Mouse (Mus musculus) liver, embryonic 12.5 days (tissue): ENCODE measurements around the gene Ces1b. TPM values are rescaled to one million over a fixed set of nuclear protein-coding genes. Genes with fewer than 3 reads are reported as not detected.

ENCODE experiments used
- ATAC-seq: fragments of 200-750 bp; cut with Nextera tagmentation; 2 replicates; pipeline ENCODE4 v1.8.0; 2017; ENCODE audit warnings: moderate number of reproducible peaks, mild to moderate bottlenecking, moderate library complexity
- H3K27ac ChIP-seq: fragments of 300-500 bp; sonication (generic); 2 replicates; pipeline ENCODE4 v1.5.1; 2016; ENCODE audit warnings: mild to moderate bottlenecking
- H3K27me3 ChIP-seq: fragments of 300-500 bp; sonication (generic); replicated peaks from 2 replicates; pipeline ENCODE4 v1.6.1; 2016; ENCODE audit warnings: mild to moderate bottlenecking, moderate library complexity
- H3K36me3 ChIP-seq: fragments of 300-500 bp; sonication (generic); 2 replicates; pipeline ENCODE4 v1.6.1; 2016; ENCODE audit warnings: mild to moderate bottlenecking, moderate library complexity
- H3K4me1 ChIP-seq: fragments of 300-500 bp; sonication (generic); 2 replicates; pipeline ENCODE4 v1.6.1; 2016
- H3K4me2 ChIP-seq: fragments of 300-500 bp; sonication (generic); 2 replicates; pipeline ENCODE4 v1.6.1; 2016; ENCODE audit warnings: mild to moderate bottlenecking, moderate library complexity
- H3K4me3 ChIP-seq: fragments of 300-500 bp; sonication (generic); 2 replicates; pipeline ENCODE4 v1.5.1; 2016; ENCODE audit warnings: mild to moderate bottlenecking, moderate library complexity
- H3K9ac ChIP-seq: fragments of 300-500 bp; sonication (generic); 2 replicates; pipeline ENCODE4 v1.6.1; 2016; ENCODE audit warnings: mild to moderate bottlenecking, moderate library complexity
- H3K9me3 ChIP-seq: fragments of 300-500 bp; sonication (generic); replicated peaks from 2 replicates; pipeline ENCODE4 v1.6.1; 2016; ENCODE audit warnings: mild to moderate bottlenecking, moderate library complexity
- WGBS: fragments of 180-500 bp; shearing (Covaris S2); methylation state at CpG from one replicate; pipeline ENCODE4 v1.1.7; 2016; ENCODE audit not compliant: insufficient replicate concordance; 5-methylcytosine and 5-hydroxymethylcytosine counted together
- polyA plus RNA-seq: library from polyadenylated mRNA; unstranded; fragments of >200 nt; fragmentation: Nextera tagmentation; extraction: Ambion mirVana; gene quantifications from 2 replicates; pipeline ENCODE4 v1.2.1, GENCODE M21; 2016

Ces1b gene
- polyA plus RNA-seq, 1 experiment from 2014 or later, result not detected

GRCm38 (mm10) chr8:93048092-93048491, 31.7 kb downstream of the Ces1b start, which contains the start of gene Ces1a:
Gene Ces1a (minus strand): TSS chr8:93048192.
- Histone ChIP-seq H3K36me3 (no peaks in the 10 kb centered on the region), H3K27ac (no peak within 1 kb of the TSS), H3K4me3 (no peak within 1 kb of the TSS), H3K27me3 (no peaks in the 10 kb centered on the region), H3K4me2 (no peak within 1 kb of the TSS), H3K4me1 (no peaks in the 10 kb centered on the region), H3K9ac (no peak within 1 kb of the TSS), H3K9me3 (no peaks in the 10 kb centered on the region)
- WGBS, result 57% methylated on average over 3 of the region's 3 CpGs
- no peak for ATAC-seq

- 33% methylated on average over 1 of the region's 1 CpGs for WGBS
Measured at GRCm38 (mm10) chr8:93043083-93043482, 36.7 kb downstream of the Ces1b start.

DNA sequence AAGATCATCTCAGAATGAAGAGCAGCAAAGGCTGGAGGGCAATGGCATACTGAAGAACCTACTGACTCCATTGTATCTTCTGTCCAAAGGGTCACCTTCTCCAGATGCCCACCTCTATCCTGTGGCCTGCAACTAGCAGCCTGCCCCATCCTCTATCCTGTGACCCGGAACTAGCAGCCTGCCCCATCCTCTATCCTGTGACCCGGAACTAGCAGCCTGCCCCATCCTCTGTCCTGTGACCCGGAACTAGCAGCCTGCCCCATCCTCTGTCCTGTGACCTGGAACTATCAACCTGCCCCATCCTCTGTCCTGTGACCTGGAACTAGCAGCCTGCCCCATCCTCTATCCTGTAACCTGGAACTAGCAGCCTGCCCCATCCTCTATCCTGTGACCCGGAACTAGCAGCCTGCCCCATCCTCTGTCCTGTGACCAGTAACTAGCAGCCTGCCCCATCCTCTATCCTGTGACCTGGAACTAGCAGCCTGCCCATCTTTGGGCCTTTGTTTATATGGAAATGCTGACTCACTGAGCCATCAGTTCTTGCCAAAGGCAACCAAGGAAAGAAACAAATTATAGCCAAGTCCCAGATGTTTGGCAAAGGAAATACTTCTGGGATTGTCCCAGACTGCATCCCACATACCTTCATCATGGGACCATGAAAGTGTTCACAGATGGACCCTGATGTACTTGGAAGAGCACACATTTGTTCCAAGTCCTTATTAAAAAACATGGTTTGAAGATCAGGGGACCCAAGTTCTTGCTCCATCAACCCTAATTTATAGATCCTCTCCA, 38.8 kb downstream of the Ces1b start:
- no peak for ATAC-seq
- 62% methylated on average over 4 of the region's 4 CpGs for WGBS
- H3K9me3 ChIP-seq, result no peaks in the 10 kb centered on the region
- H3K9ac ChIP-seq, result no peak overlapping the region
- no peaks in the 10 kb centered on the region for H3K4me1 ChIP-seq
- H3K4me2 ChIP-seq, result no peak overlapping the region
- no peaks in the 10 kb centered on the region for H3K36me3 ChIP-seq
- H3K27ac ChIP-seq, result no peak overlapping the region
- H3K4me3 ChIP-seq, result no peak overlapping the region
- H3K27me3 ChIP-seq, result no peaks in the 10 kb centered on the region

More at GRCm38 (mm10) chr8:93043083-93043482, 36.7 kb downstream of the Ces1b start:
- Histone ChIP-seq H3K4me3 (no peak overlapping the region), H3K9ac (no peak overlapping the region), H3K27me3 (no peaks in the 10 kb centered on the region), H3K36me3 (no peaks in the 10 kb centered on the region), H3K4me1 (no peaks in the 10 kb centered on the region), H3K9me3 (no peaks in the 10 kb centered on the region), H3K4me2 (no peak overlapping the region), H3K27ac (no peak overlapping the region)
- ATAC-seq, result no peak

DNA sequence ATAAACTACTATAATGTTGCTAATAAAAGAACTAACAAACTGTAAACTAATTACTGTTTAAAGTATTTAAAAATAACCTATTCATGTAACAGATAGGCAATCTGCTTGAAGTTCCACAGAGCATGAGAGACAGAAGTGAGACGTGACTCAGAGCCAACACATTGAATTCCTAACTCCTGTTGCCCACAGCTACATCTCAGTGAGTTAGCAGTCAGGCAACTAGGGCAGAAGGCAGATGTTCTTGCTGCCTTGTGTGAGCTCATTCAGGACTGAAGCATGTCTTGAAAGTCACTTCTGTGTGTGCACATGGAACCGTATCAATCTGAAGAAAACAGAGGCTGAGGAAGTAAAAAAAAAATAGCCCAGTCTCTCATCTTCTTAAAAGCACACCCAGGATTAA, 39.6 kb downstream of the Ces1b start:
- Histone ChIP-seq H3K9ac (no peak overlapping the region), H3K27me3 (no peaks in the 10 kb centered on the region), H3K27ac (no peak overlapping the region), H3K9me3 (no peaks in the 10 kb centered on the region), H3K4me3 (no peak overlapping the region), H3K36me3 (no peaks in the 10 kb centered on the region), H3K4me2 (no peak overlapping the region), H3K4me1 (no peaks in the 10 kb centered on the region)
- 60% methylated on average over 2 of the region's 2 CpGs for WGBS
- ATAC-seq, result no peak

DNA sequence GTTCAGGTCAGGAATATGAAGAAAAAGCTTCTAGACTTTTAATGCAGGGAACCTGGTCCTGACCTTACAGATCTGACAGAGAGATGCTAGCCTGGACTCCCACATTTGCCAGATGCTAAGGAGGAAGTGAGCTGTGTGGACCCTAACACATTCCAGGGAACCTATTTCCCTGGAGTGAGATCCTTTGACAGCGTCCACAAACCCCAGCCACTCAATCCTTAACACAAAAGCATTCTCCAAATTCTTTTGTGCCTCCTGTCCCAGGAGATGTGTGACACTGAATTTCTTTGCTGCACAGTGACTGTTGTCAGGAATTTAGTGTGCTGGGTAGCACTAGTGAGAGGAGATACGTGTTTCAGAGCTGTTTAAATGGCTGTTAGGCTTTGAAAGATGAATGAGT, 41.0 kb downstream of the Ces1b start:
- no peak for ATAC-seq
- Histone ChIP-seq H3K4me2 (no peak overlapping the region), H3K27ac (no peak overlapping the region), H3K4me1 (no peaks in the 10 kb centered on the region), H3K27me3 (no peaks in the 10 kb centered on the region), H3K4me3 (no peak overlapping the region), H3K9ac (no peak overlapping the region), H3K9me3 (no peaks in the 10 kb centered on the region), H3K36me3 (no peaks in the 10 kb centered on the region)
- whole genome bisulfite sequencing, result 3% methylated on average over 2 of the region's 2 CpGs

GRCm38 (mm10) chr8:93030664-93031063, 49.2 kb downstream of the Ces1b start:
- no peak overlapping the region for H3K4me3 ChIP-seq
- no peaks in the 10 kb centered on the region for H3K36me3 ChIP-seq
- H3K4me2 ChIP-seq, result no peak overlapping the region
- H3K4me1 ChIP-seq, result no peaks in the 10 kb centered on the region
- H3K27me3 ChIP-seq, result no peaks in the 10 kb centered on the region
- ATAC-seq, result no peak
- 38% methylated on average over 2 of the region's 2 CpGs for WGBS
- H3K27ac ChIP-seq, result no peak overlapping the region
- H3K9ac ChIP-seq, result no peak overlapping the region
- no peaks in the 10 kb centered on the region for H3K9me3 ChIP-seq

DNA sequence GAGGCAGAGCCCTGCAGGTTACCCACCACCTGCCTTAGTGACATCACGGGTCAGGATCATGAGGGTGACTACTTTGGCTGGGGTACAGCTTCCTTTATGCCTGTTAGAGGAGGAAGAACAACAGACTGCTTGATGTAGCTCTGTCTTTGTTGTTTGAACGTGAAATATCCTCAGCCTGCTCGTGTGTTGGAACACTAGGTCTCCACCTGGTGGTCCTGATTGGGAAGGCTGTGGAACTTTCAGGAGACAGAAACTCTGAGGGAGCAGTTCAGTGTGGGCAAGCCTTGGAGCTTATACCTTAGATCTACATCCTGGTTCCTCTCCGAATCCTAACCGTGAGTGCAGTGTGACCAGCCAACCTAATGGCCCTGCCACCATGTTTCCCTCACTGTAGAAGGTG, 58.1 kb downstream of the Ces1b start:
- H3K36me3 ChIP-seq, result no peaks in the 10 kb centered on the region
- H3K27ac ChIP-seq, result no peak overlapping the region
- no peaks in the 10 kb centered on the region for H3K4me1 ChIP-seq
- 56% methylated on average over 5 of the region's 5 CpGs for WGBS
- no peak for ATAC-seq
- no peak overlapping the region for H3K4me3 ChIP-seq
- H3K9me3 ChIP-seq, result no peaks in the 10 kb centered on the region
- no peaks in the 10 kb centered on the region for H3K27me3 ChIP-seq
- no peak overlapping the region for H3K9ac ChIP-seq
- H3K4me2 ChIP-seq, result no peak overlapping the region

- WGBS, result 22% methylated on average over 4 of the region's 4 CpGs
- no peak overlapping the region for H3K4me2 ChIP-seq
- H3K9me3 ChIP-seq, result no peaks in the 10 kb centered on the region
- H3K4me1 ChIP-seq, result no peaks in the 10 kb centered on the region
- no peak overlapping the region for H3K4me3 ChIP-seq
- H3K27me3 ChIP-seq, result no peaks in the 10 kb centered on the region
- H3K9ac ChIP-seq, result no peak overlapping the region
- ATAC-seq, result no peak
- H3K36me3 ChIP-seq, result no peaks in the 10 kb centered on the region
- no peak overlapping the region for H3K27ac ChIP-seq
Measured at GRCm38 (mm10) chr8:93014300-93014699, 65.5 kb downstream of the Ces1b start.

GRCm38 (mm10) chr8:93012226-93012625, 67.6 kb downstream of the Ces1b start:
- H3K4me3 ChIP-seq, result no peak overlapping the region
- no peak overlapping the region for H3K27ac ChIP-seq
- H3K9ac ChIP-seq, result no peak overlapping the region
- no peaks in the 10 kb centered on the region for H3K4me1 ChIP-seq
- no peaks in the 10 kb centered on the region for H3K9me3 ChIP-seq
- H3K4me2 ChIP-seq, result no peak overlapping the region
- no peaks in the 10 kb centered on the region for H3K27me3 ChIP-seq
- H3K36me3 ChIP-seq, result no peaks in the 10 kb centered on the region
- 64% methylated on average over 6 of the region's 6 CpGs for WGBS
- no peak for ATAC-seq

- 8% methylated on average over 9 of the region's 9 CpGs for WGBS
Measured at GRCm38 (mm10) chr8:93011439-93011838, 68.4 kb downstream of the Ces1b start.

GRCm38 (mm10) chr8:93010286-93010685, 69.5 kb downstream of the Ces1b start:
- Histone ChIP-seq H3K4me3 (no peak overlapping the region), H3K9me3 (no peaks in the 10 kb centered on the region), H3K4me2 (no peak overlapping the region), H3K4me1 (no peaks in the 10 kb centered on the region), H3K27me3 (no peaks in the 10 kb centered on the region), H3K9ac (no peak overlapping the region), H3K36me3 (no peaks in the 10 kb centered on the region), H3K27ac (no peak overlapping the region)
- ATAC-seq, result no peak
- WGBS, result 21% methylated on average over 5 of the region's 5 CpGs

More at GRCm38 (mm10) chr8:93011439-93011838, 68.4 kb downstream of the Ces1b start:
- Histone ChIP-seq H3K4me1 (no peaks in the 10 kb centered on the region), H3K36me3 (no peaks in the 10 kb centered on the region), H3K9ac (no peak overlapping the region), H3K27me3 (no peaks in the 10 kb centered on the region), H3K4me3 (no peak overlapping the region), H3K4me2 (no peak overlapping the region), H3K27ac (no peak overlapping the region), H3K9me3 (no peaks in the 10 kb centered on the region)
- no peak for ATAC-seq
